Comparison of ENCODE assay signal across 15 mouse cellular contexts in genomic region chr13:37220436-37220835, GRCm38 (mm10).
"Had no signal": no experiment of that assay in that cellular context is flagged by ENCODE, and none has a peak within 500 bp of the region (broad histone marks: within the 10 kb centered on the region; RNA-seq: fewer than 3 reads in every experiment).

No protein-coding gene starts in this region.

- H3K9ac ChIP-seq: liver, embryonic 13.5 days had no signal

- H3K27me3 ChIP-seq: liver, embryonic 13.5 days had no signal

- DNase-seq: kidney, postnatal 25 days; layer of hippocampus, adult 9-11 months; liver, embryonic 13.5 days; lung, adult 2 months; midbrain, embryonic 14.5 days; right cerebral cortex, adult 18-20 months; right cerebral cortex, postnatal 14 days; right cerebral cortex, postnatal 4 days; thymus, adult 2 months; thymus, postnatal 14 days; thymus, postnatal 4 days had no signal

- H3K4me3 ChIP-seq: layer of hippocampus, adult 2 months; liver, embryonic 13.5 days had no signal

- H3K36me3 ChIP-seq: liver, embryonic 13.5 days had no signal

- H3K4me1 ChIP-seq: liver, embryonic 13.5 days had no signal

- H3K4me2 ChIP-seq: liver, embryonic 13.5 days; midbrain, embryonic 11.5 days had no signal

- H3K27ac ChIP-seq: kidney, postnatal 0 days; layer of hippocampus, adult 2 months; liver, embryonic 13.5 days; stomach, postnatal 0 days had no signal

- H3K9me3 ChIP-seq: liver, embryonic 13.5 days had no signal
